Mouse (Mus musculus): ENCODE results near the gene 1700102P08Rik.

The 1700102P08Rik gene

GRCm38 (mm10) chr9:108412221-108412620, 19.6 kb downstream of the 1700102P08Rik start:
- peak; percentile 40 to 47 for DNase-seq

- DNase-seq, result no peak
Measured at GRCm38 (mm10) chr9:108428384-108428783, 35.8 kb downstream of the 1700102P08Rik start, which contains the start of gene Ccdc36. Ccdc36 (minus strand) TSS chr9:108428484.

- no peak for DNase-seq
Measured at GRCm38 (mm10) chr9:108431431-108432067, 38.9 kb downstream of the 1700102P08Rik start.

DNA sequence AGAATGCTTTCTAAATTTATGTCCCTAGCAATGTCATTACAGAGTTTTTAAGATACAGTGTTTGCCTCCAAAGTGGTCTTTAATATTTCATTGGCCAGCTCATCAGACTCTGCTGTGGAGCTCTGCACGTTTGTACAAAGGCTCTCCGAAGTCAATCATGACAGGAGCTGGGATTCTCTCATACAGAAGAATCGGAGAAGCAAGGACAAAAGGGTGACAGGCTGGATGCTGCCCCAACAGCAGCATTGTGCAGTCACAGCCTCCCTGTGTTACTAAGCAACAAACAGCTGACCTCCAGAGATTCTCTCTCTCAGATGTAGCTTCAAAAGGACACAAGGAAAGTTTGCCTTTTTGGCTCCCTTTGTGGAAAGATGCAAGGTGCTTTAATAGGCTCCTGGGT, 43.6 kb downstream of the 1700102P08Rik start, which contains the start of gene BC048562:
Gene BC048562 (plus strand): TSS at position 301 of the 400 bp plus-strand sequence.
- no peak for DNase-seq

DNA sequence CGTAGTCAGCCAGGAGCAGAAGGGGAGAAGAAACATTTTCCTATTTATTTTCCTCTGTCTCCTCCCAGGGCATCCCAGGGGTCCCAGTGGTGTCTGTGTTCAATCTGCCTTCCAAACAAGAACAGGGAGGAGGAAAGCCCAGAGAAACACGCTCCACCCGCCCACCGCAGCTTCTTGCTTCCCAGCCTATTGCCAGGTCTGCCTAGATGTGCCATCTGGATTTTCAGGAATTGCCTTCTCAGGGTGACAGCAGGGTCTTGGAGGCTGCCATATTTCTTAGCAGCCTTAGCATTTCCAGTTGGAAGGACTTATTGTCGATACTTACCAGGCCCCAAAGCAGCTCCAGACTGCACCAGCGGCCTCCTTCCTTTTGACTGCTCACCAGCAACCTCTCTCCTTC, 46.6 kb downstream of the 1700102P08Rik start:
- peak; percentile 55 to 72 for DNase-seq

- DNase-seq, result no peak
Measured at GRCm38 (mm10) chr9:108440485-108440884, 47.9 kb downstream of the 1700102P08Rik start.

DNA sequence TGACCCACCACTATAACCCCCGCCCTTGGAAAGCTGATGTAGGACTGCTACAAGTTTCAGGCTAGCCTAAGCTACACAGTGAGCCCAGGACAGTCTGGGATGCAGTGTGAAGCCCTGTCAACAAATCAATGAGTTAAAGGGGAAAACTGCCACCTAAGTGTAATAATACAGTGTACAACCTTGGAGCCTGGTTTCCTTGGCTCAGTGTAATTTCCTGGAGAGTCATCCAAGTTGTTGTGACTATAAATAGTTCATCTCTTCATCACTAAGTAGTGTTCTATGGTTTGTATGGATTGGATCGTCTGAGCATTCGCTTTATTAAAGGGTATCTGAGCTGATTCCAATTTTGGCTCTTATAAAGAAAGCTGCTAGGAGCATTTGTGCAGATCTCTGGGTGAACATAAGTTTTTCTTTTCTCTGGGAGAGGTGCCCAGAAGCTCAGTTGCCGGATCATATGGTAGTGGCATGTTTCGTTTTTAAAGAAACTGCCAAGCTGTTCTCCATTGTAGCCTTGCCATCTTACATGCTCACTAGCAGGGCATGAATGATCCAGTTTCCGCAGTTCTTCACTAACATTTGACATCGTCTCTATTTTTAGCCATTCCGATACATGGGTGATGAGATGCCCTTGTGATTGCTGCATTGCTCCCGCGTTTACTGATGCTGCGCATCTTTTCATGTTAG, 48.8 kb downstream of the 1700102P08Rik start:
- DNase-seq, result peak in 1 of 2 experiments; percentile 60

GRCm38 (mm10) chr9:108445125-108445524, 52.5 kb downstream of the 1700102P08Rik start:
- no peak for DNase-seq

DNA sequence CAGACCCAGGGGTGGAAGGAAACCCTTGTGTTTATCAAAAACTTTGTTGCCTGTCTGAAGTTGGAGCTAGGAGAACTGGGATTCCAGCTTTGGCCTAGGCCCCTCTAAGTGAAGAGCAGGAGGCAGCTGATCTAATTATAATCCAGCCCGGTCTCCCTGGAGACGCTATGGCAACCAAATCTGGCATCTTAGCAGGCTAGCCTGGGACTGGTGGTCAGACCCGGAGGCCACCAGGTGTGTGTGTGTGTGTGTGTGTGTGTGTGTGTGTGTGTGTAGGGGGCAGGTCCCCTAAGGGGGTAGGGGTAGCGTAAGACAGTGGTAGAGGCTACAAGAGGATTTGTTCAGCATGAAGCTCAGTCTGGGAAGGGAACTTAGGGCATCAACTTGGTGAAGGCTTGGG, 57.3 kb downstream of the 1700102P08Rik start:
- DNase-seq, result peak; percentile 62 to 78

- DNase-seq, result peak in 1 of 2 experiments; percentile 68
Measured at GRCm38 (mm10) chr9:108450292-108451169, 57.9 kb downstream of the 1700102P08Rik start.

- DNase-seq, result no peak
Measured at GRCm38 (mm10) chr9:108451170-108451493, 58.5 kb downstream of the 1700102P08Rik start.

GRCm38 (mm10) chr9:108451519-108452160, 59.0 kb downstream of the 1700102P08Rik start:
- DNase-seq, result no peak

- peak; percentile 96 to 97 for DNase-seq
Measured at GRCm38 (mm10) chr9:108452291-108452906, 59.8 kb downstream of the 1700102P08Rik start.

DNA sequence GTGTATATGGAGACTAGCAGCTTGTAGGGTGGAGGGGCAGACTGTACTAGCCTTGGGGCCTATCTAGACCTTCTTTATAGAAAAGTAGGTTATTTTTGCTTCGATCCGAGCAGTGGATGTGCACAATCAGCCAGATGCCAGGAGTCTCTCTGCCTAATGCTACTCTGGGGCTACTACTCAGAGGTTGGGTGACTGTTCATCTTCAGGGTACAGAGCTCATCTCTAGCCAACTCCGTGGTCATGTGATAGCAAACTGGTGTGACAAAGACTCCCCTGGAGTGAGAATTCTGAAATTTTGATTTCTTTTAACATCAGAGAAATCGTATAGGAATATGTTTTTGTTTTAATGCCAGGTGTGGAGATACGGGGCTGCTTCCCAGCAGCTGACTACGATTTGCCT, 60.3 kb downstream of the 1700102P08Rik start:
- no peak for DNase-seq

GRCm38 (mm10) chr9:108453458-108453857, 60.9 kb downstream of the 1700102P08Rik start:
- no peak for DNase-seq

GRCm38 (mm10) chr9:108454429-108454828, 61.8 kb downstream of the 1700102P08Rik start:
- no peak for DNase-seq

DNA sequence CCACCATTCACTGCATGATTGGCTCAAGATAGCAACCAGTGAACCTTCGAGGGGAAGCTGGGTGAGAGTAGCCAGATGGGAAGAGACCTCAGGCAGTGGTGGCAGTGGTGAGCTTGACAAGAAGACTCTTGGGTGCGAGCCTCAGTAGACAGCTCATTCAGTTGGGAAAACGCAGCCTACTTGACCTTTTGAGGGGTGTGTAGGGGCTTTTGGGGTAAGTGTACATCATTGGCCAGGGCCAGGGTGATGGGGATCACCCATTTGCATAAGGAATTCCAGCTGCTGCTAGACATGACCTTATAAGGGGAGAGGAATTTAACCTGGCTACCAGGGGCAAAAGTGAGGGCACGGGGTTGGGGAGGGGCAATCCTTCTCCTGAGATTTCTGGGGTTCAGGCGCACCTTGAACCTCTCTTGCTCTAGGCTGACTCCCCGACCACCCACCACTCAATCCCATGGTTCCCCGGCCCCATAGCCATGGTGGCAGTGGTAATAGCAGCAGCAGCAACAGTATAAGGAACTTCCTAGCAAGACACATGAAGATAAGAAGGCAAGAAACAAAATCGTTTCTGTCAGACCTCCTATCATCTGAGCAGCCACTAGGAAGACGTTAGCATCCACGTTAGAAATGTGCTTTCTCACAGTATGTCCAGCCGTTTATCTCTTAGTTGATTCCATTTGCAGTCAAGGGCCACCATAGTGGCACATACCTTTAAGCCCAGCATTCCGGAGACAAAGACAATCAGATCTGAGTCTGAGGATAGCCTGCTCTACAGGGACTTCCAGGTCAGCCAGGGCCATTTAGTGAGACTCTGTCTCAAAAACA, 63.4 kb downstream of the 1700102P08Rik start:
- DNase-seq, result no peak

GRCm38 (mm10) chr9:108456953-108457352, 64.3 kb downstream of the 1700102P08Rik start:
- no peak for DNase-seq

DNA sequence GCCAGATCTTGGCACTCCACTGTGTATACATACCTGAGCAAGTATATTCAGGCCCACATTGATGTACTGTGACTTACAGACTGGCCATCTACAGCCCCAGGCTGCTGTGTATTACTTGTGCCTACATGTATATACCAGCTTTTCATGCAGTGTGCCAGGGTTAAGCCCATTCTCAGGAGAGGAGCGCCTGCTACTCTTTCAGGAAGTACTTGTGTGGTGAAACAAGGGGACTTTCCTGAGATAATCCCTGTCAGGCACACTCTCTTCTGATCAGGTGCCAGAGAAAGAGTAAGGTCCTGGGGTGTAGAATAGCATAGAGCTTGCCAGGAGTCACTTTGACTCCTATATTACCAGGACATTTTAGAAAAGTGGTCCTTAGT, 67.3 kb downstream of the 1700102P08Rik start:
- DNase-seq, result no peak
